Mouse (Mus musculus) megakaryocyte, embryonic 14.5 days (primary cell): ENCODE data around the gene Rasgef1c.

Experiments used
- FLI1 ChIP-seq: IDR thresholded peaks from 2 replicates; pipeline ENCODE4 v1.6.1; 2012; ENCODE audit warnings: low read length, inconsistent platforms, mixed read lengths
- GATA1 ChIP-seq: IDR thresholded peaks from 3 replicates; pipeline ENCODE4 v1.6.1; 2012; ENCODE audit warnings: mixed read lengths, low read length, inconsistent platforms, borderline replicate concordance

DNA sequence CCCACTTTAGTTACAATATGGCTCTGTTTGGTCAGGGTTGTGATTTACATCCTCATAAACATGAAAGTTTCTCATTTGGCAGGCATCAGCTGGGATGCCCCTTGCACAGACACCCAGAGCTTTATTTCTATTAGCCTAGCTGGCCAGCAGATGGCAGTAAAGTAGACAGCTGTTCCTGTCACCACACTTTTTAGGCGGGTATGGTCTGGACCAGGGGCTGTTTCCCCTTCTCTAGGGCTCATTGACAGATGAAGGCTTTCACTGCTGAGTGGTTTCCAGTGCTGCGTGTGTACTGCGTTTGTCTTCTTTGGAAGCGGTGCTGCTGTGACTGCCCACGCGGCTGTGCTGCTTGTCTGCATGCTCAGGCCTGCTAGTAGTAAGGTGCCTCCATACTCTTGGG lies 29.7 kb upstream of the Rasgef1c start:
- TF ChIP-seq GATA1 (no peak), FLI1 (no peak)
